Mouse (Mus musculus): ENCODE results near the gene Rims3.

DNA sequence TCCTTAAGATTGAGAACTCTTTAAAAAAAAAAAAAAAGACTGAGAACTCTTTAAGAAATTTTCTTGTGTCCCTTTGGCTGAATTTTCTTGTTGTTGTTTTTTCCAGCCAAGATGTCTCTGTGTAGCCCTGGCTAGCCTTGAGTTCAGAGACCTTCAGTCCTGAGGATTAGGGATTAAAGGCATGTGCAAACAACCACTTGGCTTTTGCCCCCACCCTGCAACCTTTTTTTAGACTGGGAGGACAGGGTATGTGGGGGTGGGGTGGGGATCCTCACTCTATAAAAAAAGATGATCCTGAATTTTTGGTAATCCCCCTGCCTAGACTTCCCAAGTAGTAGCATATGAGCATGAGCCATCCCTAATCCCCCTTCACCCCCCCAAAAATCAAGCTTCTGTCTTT, 48.8 kb upstream of the Rims3 start:
- TF ChIP-seq CTCF (IDR thresholded peaks at IDR 0.05) = no peak
- no peak for TF ChIP-seq EP300 (IDR thresholded peaks at IDR 0.05)

Measured in lung, postnatal 0 days (tissue).